Mouse (Mus musculus) gastrocnemius, postnatal 36 days (tissue): ENCODE measurements around the gene Dst. TPM values are rescaled to one million over a fixed set of nuclear protein-coding genes. Genes with fewer than 3 reads are reported as not detected.

Experiments
- DNase-seq, 2 experiments: peaks; one replicate each; pipeline ENCODE4 v3.0.0; 2022
- intact Hi-C: fragments of 180-260 bp; cut with DNase I; formaldehyde crosslinking; loops from one replicate; pipeline ENCODE4 v1.15.1; 2025
- total RNA-seq, 2 experiments: library from RNA; stranded (reverse); gene quantifications; 2 replicates each; pipeline ENCODE4 v1.2.3; 2021

The Dst gene
- total RNA-seq, 2 experiments from 2014 or later = 215 to 242 TPM

GRCm38 (mm10) chr1:34188721-34189236 lies 280.8 kb downstream of the Dst start:
- intact Hi-C loops = no loop called here
- no peak for DNase-seq

GRCm38 (mm10) chr1:34189318-34189717 lies 281.3 kb downstream of the Dst start:
- intact Hi-C loops = no loop called here
- DNase-seq = no peak

GRCm38 (mm10) chr1:34189970-34190369 lies 281.9 kb downstream of the Dst start:
- intact Hi-C loops = no loop called here
- DNase-seq = peak in 1 of 2 experiments; percentile 19

- no peak for DNase-seq
- intact Hi-C loops = no loop called here
These were observed 284.1 kb downstream of the Dst start for GRCm38 (mm10) chr1:34192174-34192573.

- intact Hi-C loops = no loop called here
These were observed 292.8 kb downstream of the Dst start for GRCm38 (mm10) chr1:34200791-34201190.

GRCm38 (mm10) chr1:34201483-34201882 lies 293.5 kb downstream of the Dst start:
- intact Hi-C loops = no loop called here
- no peak for DNase-seq

More at GRCm38 (mm10) chr1:34200791-34201190, 292.8 kb downstream of the Dst start:
- no peak for DNase-seq

GRCm38 (mm10) chr1:34211704-34212103 lies 303.7 kb downstream of the Dst start:
- intact Hi-C loops = no loop called here
- no peak for DNase-seq

- DNase-seq = no peak
- intact Hi-C loops = no loop called here
These were observed 308.4 kb downstream of the Dst start for GRCm38 (mm10) chr1:34216456-34216855.

- intact Hi-C loops = loop anchor here (2.0 kb wide), 1 partner anchor 188 kb away; no protein-coding TSS in a partner anchor
- peak; percentile 54 to 57 for DNase-seq
These were observed 310.3 kb downstream of the Dst start for GRCm38 (mm10) chr1:34218323-34218722.

- intact Hi-C loops = loop anchor here (2.0 kb wide), 1 partner anchor 188 kb away; no protein-coding TSS in a partner anchor
- no peak for DNase-seq
These were observed 310.8 kb downstream of the Dst start for GRCm38 (mm10) chr1:34218801-34219200.

GRCm38 (mm10) chr1:34220094-34220601 lies 312.1 kb downstream of the Dst start:
- intact Hi-C loops = no loop called here
- no peak for DNase-seq

- intact Hi-C loops = no loop called here
- no peak for DNase-seq
These were observed 315.8 kb downstream of the Dst start for GRCm38 (mm10) chr1:34223866-34224265.

- no peak for DNase-seq
- intact Hi-C loops = no loop called here
These were observed 319.7 kb downstream of the Dst start for GRCm38 (mm10) chr1:34227676-34228075.

- no peak for DNase-seq
- intact Hi-C loops = no loop called here
These were observed 323.0 kb downstream of the Dst start for GRCm38 (mm10) chr1:34231041-34231440.

- intact Hi-C loops = no loop called here
- peak; percentile 63 to 65 for DNase-seq
These were observed 328.3 kb downstream of the Dst start for GRCm38 (mm10) chr1:34236254-34236723.

- intact Hi-C loops = no loop called here
- DNase-seq = no peak
These were observed 329.2 kb downstream of the Dst start for GRCm38 (mm10) chr1:34237211-34237610.

GRCm38 (mm10) chr1:34237689-34238091 lies 329.7 kb downstream of the Dst start:
- DNase-seq = no peak
- intact Hi-C loops = no loop called here

- intact Hi-C loops = no loop called here
These were observed 330.2 kb downstream of the Dst start for GRCm38 (mm10) chr1:34238231-34238630.

GRCm38 (mm10) chr1:34244678-34245077 lies 336.7 kb downstream of the Dst start:
- intact Hi-C loops = no loop called here
- DNase-seq = no peak

More at GRCm38 (mm10) chr1:34238231-34238630, 330.2 kb downstream of the Dst start:
- no peak for DNase-seq

- no peak for DNase-seq
- intact Hi-C loops = no loop called here
These were observed 338.1 kb downstream of the Dst start for GRCm38 (mm10) chr1:34245951-34246641.

GRCm38 (mm10) chr1:34246642-34246987 lies 338.6 kb downstream of the Dst start:
- no peak for DNase-seq
- intact Hi-C loops = no loop called here

GRCm38 (mm10) chr1:34251137-34251536 lies 343.1 kb downstream of the Dst start:
- no peak for DNase-seq
- intact Hi-C loops = no loop called here
